Mouse (Mus musculus) thymus, postnatal 0 days (tissue): Measurements from ENCODE around the gene Psmg3. TPM values are rescaled to one million over a fixed set of nuclear protein-coding genes. Genes with fewer than 3 reads are reported as not detected.

Source experiments
- DNase-seq: peaks from one replicate; pipeline ENCODE4 v3.0.0-alpha.2; 2015; ENCODE audit warnings: low spot score
- polyA plus RNA-seq: library from polyadenylated mRNA; unstranded; fragments of >200 nt; fragmentation: Nextera tagmentation; extraction: Ambion mirVana; gene quantifications from 2 replicates; pipeline ENCODE4 v1.2.1, GENCODE M21; 2015

Psmg3 gene
- polyA plus RNA-seq, 1 experiment from 2014 or later, result 91.9 TPM

DNA sequence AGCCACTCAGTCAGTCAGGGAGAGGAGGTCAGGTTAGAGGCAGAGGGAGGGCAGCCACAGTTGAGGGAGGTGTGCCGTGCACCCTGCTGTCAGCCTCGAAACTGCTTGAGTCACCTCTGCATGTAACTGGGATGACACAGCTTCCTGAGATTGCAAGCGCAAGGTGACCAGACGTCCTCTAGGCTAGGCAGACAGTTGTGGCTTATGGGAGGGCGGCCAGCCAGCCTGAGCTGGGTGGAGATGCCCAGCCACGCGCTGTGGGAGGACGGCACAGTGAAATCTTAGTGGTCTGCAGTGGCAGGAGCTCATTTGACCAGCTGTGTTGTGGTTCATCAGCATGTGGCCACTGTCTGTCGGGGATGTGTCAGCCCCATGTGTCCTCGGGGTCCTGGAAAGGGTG, 31.7 kb downstream of the Psmg3 start:
- DNase-seq, result no peak

DNA sequence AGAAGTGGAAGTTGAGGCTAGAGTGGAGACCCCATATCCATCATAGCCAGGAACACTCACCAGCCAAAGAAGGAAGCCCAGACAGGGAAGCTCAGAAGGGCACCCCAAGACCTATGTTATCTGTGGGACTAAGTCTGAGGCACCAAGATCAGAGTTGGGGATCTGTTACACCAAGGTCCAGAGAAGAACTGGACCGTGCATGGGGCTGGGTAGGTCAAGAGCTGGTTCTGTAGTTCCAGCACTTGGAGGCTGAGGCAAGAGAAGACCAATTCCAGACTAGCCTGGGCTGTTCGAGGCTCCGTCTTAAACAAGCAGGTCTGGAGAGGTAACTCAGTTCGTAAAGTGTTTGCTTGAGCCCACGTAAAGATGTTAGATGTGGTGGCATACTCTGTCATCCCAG, 32.5 kb downstream of the Psmg3 start:
- DNase-seq, result no peak

DNA sequence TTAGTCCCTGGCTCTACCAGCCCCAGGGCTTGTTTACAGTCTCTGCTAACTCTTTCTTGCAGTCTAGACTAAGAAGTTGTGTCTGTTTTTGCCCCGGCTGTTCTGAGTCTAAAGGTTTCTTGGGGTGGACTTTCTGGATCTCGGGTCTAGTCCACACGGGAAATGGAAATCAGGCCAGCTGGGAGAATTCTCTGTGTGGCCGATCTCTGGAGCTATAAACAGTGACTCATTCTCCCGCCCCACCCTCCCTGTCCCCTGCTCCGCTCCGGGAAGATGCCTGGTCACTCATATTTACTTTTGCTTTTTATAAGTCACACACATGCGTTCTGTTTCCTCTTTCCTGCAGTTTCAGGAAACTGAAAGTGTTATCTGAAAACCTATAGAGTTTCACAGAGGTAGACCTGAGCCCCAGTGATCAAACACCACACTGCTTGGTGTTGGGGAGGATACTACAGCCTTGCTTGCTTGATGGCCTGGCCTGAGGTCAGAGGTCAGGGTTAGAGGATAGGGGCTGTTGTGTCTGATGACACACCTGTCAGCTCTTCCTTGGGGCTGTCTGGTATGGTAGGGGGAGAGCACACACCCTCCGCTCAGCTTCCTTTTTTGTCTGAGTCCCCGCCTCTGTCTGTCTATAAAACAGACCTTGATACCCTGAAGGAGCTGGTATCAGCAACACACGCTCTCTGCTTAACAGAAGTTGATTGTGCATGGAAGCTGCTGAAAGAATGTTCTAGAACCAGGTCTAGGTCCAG, 33.2 kb downstream of the Psmg3 start:
- peak; percentile 23 for DNase-seq

DNA sequence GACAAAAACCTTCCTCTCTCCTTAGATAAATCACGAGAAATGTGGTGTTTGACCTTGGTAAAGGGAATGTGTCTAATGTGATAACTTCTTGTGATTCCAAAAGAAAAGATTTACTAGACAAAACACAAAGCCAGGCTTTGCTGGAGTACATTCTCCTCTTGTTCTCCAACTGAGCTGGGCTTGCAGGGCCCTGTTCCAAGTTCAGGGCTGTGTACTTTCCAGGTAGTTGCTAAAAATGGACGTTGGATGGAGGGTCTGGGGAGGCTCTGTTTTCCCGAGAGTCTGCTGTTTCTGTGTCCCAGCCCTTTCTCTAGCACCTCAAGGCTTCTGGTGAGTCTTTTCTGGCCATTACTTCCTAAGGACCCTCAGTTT, 33.7 kb downstream of the Psmg3 start:
- DNase-seq, result no peak

DNA sequence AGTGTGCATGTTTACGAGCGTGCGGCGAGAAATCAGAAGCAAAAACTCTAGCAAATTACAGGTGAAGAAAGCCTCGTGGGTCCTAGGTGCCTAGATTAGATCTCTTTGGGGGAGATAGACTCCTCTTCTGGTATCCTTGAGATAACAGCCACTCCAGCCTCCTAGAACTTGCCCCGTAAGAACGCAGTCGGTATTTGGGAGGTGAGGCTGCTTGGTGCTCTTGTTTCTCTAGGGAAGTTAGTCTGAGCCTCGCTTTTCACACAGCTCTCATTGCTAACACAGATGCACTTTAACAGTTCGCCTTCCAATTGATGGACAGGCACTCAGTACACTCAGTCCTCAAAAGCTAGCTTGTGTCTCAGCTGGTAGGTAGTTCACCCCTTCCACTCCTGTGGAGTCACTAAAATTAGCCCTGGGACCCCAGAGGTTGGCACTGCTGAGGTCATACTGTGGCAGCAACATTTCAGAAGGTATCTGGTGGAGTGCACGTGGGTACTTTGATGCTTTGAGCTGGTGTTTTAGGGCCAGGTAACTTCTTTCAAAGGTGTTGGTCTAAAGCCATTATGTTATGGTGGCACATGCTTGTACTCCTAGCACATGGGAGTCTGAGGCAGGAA, 34.4 kb downstream of the Psmg3 start:
- peak; percentile 18 for DNase-seq

DNA sequence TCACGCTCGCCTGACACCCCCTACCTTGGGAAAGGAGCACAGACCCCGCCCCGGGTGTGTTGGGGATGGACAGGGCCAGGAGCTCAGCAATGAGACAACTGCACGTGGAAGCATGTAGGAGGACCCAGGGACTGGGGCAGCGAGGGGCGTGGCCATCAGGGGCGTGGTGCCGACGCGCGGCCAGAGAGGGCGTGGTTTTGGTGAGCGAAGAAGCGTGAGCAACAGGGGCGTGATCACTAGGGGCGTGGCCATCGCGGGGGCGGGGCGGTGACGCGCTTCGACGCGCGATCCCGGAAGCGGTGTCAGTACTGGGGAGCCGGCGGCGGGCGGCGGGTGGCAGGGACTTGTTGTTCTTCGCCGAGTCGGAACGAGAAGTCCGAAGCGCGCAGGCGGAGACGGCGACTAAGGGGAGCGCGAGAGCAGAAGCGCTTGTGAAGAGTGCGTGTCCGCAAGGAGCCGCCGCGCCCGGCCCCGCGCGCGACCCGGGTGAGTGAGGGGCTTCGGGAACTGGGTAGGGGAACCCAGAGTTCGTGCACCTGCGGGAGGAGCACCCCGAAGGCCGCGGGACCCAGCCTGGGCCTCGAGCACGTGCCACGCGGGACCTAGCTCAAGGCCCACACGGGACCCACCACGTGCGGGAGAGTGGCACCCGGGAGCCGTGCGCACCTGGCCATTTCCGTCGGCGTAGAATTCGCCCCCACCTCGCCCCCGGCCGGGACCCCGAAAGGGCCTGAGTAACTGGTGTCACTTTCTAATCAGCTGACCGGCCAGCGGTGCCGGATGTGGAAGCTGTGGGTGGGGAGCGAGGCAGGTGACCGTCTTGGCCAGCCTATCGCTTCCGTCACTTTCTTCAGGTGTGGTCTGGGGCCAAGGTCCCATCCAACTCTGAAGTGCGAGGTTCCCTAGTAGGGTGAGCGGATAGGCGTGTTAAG, 35.2 kb downstream of the Psmg3 start, which contains the start of gene Mafk:
Gene Mafk, plus strand, starts transcription at position 287 of the 932 bp plus-strand sequence.
- peak; percentile 96 for DNase-seq

DNA sequence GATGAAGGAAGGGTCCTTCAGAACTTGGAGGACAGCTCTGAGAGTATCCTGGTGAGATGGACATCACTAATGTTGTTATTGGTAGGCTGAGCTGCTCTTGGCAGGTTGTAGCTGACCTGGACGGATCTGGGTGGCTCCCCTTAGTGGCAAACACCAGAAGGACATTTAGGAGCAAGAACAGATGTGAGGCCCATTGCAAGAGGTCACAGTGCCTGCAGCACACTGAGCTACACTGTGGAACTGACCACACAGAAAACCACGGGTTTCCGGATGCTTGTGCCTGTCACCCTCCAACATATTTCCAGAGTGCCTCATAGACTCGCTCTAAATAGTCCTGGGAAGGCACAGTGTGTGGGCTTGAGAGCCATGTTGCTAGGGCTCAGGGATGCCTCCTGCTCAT, 37.2 kb downstream of the Psmg3 start:
- no peak for DNase-seq

DNA sequence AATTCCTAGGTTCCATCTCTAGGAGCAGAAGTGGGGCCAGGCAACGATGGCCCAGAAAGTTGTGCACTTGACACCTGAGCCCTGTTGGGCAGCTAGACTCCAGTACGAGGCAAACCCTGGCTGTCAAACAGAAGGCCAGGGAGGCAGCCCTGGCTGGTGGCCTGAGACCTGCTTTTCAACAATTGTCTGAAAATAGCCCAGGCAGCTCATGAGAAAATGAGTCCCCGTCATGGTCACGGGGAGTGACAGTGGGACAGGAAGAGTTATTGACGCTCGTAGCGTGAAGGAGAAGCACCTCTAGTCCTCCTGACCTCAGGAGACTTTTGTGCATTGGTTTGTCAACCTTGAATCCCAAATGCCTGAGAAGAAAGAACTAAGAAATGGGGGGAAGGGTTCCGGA, 45.3 kb downstream of the Psmg3 start:
- DNase-seq, result no peak

DNA sequence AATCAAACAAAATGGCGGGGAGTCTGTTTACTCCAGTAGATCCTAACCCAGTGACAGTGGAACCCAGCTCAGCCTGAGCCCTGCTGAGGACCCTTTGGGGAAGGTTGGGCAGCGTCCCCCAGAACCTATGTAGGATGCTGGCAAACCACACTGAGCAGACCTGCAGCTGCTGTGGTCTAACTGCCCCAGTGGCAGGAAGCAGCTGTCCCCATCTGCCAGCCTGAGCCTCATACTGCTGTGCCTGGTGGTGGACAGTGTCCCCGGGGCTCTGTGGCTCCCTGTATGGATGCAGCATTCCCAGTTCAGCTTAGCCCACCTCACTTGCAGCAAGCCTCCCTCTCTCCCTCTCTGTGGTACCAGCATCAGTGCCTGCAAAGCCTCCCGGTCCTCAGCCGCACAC, 49.7 kb downstream of the Psmg3 start:
- DNase-seq, result peak; percentile 86

DNA sequence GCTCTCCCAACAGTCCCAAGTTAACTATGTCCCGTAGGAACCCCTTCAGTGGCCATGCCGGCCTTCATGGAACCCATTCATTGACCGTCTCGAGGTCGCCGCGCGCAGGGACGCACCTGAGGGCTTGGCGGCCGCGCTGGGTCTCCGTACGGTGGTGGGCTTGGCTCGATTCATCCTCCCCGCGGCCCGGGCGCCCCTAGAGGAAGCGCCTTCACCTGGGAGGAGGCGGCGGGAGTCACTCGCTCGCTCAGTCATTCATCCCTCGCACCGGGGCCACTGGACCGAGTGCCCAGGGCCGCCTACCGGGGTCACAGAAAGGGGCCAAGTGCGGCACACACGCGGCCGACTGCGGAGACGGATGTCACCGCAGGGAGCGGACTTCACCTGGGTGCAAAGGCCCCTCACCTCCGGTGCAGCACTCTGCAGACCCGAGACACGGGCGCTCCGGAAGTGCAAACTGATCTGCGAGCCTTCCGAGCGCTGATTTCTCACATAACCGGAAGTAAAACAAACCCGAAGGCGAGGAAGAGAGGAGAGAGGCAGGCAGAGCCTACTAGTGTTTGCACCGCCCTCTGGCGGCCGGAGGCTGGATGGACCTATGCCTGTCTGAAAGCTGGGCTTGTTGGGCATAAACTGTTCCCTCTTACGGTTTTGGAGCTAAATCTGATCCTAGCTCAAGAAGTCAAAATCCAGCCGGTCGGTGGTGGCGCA, 51.3 kb downstream of the Psmg3 start, which contains the start of gene Ints1:
Gene Ints1, minus strand, starts transcription at position 459 of the 711 bp plus-strand sequence.
- peak; percentile 96 for DNase-seq

Other genes with a start within 250 kb of the Psmg3 start
- gene Micall2, start 90.5 kb downstream of the Psmg3 start, polyA plus RNA-seq, result 3.7 and 4.7 TPM in 2 replicates
- gene Ints1, start 51.2 kb downstream of the Psmg3 start, polyA plus RNA-seq, result 26.8 and 28.9 TPM in 2 replicates
- 39.4 and 40.8 TPM in 2 replicates for gene Mafk, start 35.4 kb downstream of the Psmg3 start, polyA plus RNA-seq
- gene Tmem184a, start 7.0 kb downstream of the Psmg3 start, polyA plus RNA-seq, result 1.6 and 2.0 TPM in 2 replicates
- gene Gm26938, start 478 bp downstream of the Psmg3 start, polyA plus RNA-seq, result not detected in 2 replicates
- gene Elfn1, start 81.1 kb upstream of the Psmg3 start, polyA plus RNA-seq, result 0.21 and 0.35 TPM in 2 replicates